Mouse (Mus musculus) left cerebral cortex, adult 8-10 months (tissue): Measurements from ENCODE around the gene Mrgprx1. TPM values are rescaled to one million over a fixed set of nuclear protein-coding genes. Genes with fewer than 3 reads are reported as not detected.

Experiments used
- DNase-seq, 2 experiments: peaks; one replicate each; pipeline ENCODE4 v3.0.0; 2022; ENCODE audit warnings: low spot score in 2 of 2
- total RNA-seq, 4 experiments: library from RNA; stranded (reverse); gene quantifications; 2 replicates each; pipeline ENCODE4 v1.2.4; 2022

The Mrgprx1 gene
- not detected for total RNA-seq

DNA sequence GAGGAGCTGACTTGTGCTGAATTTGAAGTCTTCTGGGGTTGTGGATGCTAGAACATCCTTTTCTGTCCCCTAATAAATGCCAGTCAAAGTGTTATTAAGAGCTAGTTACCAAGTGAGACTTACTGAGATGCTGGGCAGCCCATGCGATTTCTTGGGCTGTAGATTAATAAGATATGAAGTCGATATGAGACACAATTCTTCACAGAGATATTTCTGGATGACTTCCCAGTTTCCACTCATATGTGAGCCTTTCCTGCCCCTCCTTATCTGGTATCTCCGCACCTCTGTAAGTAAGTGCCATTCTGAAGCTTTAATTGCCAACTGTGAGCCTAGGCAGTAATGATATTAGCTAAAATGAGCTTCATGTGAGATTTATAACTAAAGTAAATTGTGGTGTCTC, at the start of gene Mrgprx1:
Gene Mrgprx1 (minus strand): TSS at position 101 of the 400 bp plus-strand sequence.
- DNase-seq, result no peak

DNA sequence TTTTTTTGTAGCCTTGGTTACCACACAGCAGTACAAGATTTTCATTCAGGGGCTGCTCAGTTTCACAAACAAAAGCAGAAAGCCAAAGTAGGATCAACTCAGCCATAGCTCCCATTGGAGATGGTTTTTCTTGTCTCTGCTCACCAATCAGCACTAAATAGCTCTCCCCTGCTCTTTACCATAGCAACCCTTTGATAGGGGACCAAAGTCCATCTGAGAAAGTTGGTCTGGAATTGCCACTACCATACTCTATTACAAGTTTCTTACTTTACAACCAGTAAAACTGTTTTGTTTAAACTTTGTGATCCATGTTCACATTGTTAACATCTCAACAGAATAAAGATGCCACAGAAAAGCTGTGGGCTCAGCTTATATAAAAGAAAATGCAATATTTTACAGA, 48.1 kb upstream of the Mrgprx1 start:
- no peak for DNase-seq

DNA sequence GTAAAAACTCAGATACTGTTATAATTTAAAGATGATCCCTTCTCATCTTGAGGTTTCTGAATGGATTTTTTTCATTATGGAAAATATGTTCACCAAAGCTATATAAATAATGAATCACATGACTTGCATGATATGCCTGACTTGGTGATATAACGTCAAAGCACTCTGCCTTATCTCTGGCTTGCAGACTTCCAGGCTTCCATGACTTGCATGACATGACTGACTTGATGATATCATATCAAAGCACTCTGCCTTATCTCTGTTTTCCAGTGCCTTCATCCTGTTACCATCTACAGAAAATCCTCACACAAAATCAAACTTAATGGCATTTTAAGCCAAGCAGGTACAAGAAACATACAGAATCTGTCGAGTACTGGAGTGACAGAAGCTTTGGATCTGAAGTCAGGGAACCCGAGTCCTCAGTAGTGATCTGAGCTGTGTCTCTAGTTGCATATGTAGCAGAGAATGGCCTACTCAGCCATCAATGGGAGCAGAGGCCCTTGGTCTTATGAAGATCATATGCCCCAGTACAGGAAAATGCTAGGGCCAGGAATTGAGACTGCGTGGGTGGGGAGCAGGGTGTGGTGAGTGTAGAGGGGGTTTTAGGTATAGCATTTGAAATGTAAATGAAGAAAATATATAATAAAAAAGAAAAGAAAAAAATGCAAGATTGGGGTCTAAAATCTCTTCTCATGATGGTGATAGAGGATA, 19.2 kb upstream of the Mrgprx1 start:
- no peak for DNase-seq

DNA sequence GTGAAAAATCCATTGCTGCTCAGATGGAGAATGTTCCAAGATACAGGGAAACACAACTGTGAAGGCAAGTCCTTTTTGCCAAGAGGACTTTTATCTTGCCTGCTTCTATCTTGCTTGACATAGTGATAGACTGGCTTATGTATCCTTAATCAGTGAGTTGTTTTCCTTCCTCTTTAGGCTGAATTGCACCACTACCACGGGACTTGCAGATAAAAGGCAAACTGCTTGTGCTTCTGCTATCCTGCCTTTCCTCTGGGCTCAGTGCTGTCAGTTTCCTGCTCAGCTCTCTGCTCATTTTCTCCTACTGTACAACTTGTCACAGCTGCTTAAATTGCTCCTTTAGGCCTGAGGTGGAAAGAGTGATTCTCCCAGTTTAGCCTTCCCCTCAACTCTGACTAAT, 16.6 kb upstream of the Mrgprx1 start:
- DNase-seq, result no peak

DNA sequence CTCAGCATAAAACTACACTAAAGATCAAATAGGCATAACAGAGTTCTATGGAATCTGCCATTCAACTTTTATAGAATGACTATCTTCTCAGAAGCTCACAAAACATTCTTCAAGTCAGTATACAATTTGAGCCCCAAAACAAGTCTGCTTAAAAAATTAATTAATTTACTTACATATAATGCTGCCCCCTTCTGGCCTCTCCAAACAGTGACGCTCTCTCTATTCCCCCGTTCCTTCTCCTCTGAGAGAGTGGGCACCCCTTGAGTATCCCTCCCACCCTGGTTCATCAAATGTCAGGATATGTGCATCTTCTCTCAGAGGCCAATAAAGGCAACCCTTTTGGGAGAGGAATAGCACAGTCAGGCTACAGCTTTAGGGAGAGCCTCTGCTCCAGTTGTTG, 9.5 kb downstream of the Mrgprx1 start:
- DNase-seq, result no peak

DNA sequence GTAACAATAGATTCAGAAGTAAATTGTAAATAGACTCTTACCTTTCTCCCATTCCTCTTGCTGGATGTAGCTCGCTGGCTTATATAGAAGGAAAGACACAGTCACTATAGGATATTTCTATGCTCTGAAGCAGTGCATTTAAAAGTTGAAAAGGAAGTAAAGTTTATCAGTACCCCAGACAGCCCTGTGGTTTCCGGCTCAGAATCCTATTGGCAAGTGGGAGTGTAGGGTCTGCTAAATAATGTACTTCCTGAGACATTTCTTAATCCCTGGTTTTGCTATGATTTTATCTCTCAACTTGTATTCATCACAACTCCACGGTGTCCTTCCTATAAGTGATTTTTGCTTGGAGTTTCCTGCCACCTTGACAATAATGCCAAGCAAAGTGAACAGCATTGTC, 31.7 kb downstream of the Mrgprx1 start:
- no peak for DNase-seq

DNA sequence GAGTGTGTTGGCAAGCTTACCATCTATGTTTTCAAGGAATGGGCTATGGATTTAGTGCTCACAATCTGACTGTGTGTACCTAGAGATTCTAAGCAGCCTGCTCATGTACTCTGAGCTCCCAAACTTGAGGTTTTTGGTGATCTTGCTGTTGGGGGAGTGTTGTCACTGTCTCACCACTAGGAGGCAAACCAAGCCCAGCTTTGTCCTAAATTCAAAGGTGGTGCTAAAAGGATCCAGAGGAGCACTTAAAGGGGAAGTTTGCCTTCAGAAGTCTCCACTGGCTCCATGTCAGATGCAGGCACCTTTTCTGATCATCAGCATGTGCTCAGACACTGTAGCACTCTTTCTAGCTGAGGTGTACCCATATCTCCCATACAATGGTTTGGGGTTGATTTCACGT, 40.6 kb downstream of the Mrgprx1 start:
- DNase-seq, result no peak

DNA sequence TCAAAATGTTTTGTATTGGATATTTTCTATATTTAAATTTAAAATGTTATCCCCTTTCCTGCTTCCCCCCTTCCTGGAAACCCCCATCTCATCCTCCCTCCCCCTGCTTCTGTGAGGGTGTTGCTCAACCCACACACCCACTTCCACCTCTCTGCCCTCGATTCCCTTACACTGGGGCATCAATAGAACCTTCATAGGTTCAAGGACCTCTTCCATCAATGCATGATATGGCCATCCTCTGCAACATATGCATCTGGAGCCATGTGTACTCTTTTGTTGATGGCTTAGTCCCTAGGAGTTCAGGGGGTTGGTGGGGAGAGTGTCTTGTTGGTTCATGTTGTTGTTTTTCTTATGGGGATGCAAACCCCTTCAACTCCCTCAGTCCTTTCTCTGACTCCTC, 45.4 kb downstream of the Mrgprx1 start, which contains the start of gene Mrgpra4:
Gene Mrgpra4 (minus strand): TSS at position 101 of the 400 bp plus-strand sequence.
- DNase-seq, result no peak

Other genes with a start within 250 kb of the Mrgprx1 start
- gene Mrgpra4, start 45.5 kb downstream of the Mrgprx1 start, total RNA-seq, result not detected
- gene Mrgprb5, start 141.4 kb upstream of the Mrgprx1 start, total RNA-seq, result not detected
- gene Mrgprb4, start 171.7 kb upstream of the Mrgprx1 start, total RNA-seq, result not detected